Mouse (Mus musculus) liver, embryonic 14.5 days (tissue): ENCODE measurements at regions not wholly inside any gene's neighbourhood (a gene's known extent, or its start where the extent isn't known, plus 50 kb on each side); places are given as distances from the start of the nearest gene placed in this dataset.

Experiments
- CTCF ChIP-seq: IDR thresholded peaks from 2 replicates; pipeline ENCODE4 v1.5.1; 2016; ENCODE audit warnings: antibody characterized with exemption, low read depth, control low read depth
- EP300 ChIP-seq: IDR thresholded peaks from 2 replicates; pipeline ENCODE4 v1.6.1; 2016; ENCODE audit warnings: antibody characterized with exemption, low read depth

- no peak for TF ChIP-seq CTCF
- TF ChIP-seq EP300 = no peak
These were observed 138.5 kb downstream of the Arrdc4 start for GRCm38 (mm10) chr7:68610499-68610898.
